Mouse (Mus musculus) CH12.LX (cell line): ENCODE measurements around the gene Agmo. TPM values are rescaled to one million over a fixed set of nuclear protein-coding genes. Genes with fewer than 3 reads are reported as not detected.

Experiments used
- DNase-seq: peaks from one replicate; pipeline ENCODE4 v3.0.0-alpha.2; 2013; ENCODE audit errors: extremely low read depth
- H3K27ac ChIP-seq: 2 replicates; pipeline ENCODE4 v1.5.1; 2012; ENCODE audit warnings: low read depth, mild to moderate bottlenecking, control low read depth, moderate library complexity; ENCODE audit not compliant: insufficient read depth
- H3K27me3 ChIP-seq: replicated peaks from 2 replicates; pipeline ENCODE3; 2012; ENCODE audit warnings: inconsistent platforms
- H3K36me3 ChIP-seq, 2 experiments: replicated peaks in 1 of 2; 2 replicates each; pipeline versions ENCODE3 to v1.6.1; 2012; ENCODE audit warnings: inconsistent platforms in 1 of 2, low read length in 1 of 2, mild to moderate bottlenecking in 1 of 2, mixed read lengths in 1 of 2, moderate library complexity in 1 of 2; ENCODE audit not compliant: control insufficient read depth in 1 of 2, insufficient read depth in 1 of 2
- H3K4me1 ChIP-seq, 2 experiments: 2 replicates each; pipeline ENCODE4 v1.6.1; 2012; ENCODE audit warnings: inconsistent platforms in 1 of 2, moderate library complexity in 1 of 2; ENCODE audit not compliant: insufficient read depth in 2 of 2, control insufficient read depth in 1 of 2
- H3K4me2 ChIP-seq: 2 replicates; pipeline ENCODE4 v1.6.1; 2012; ENCODE audit warnings: low read depth, mild to moderate bottlenecking, control low read depth; ENCODE audit not compliant: poor library complexity, insufficient read depth, severe bottlenecking
- H3K4me3 ChIP-seq, 3 experiments: fragments of 150-350 bp in 1 of 3; sonication (generic) in 1 of 3; replicated peaks in 1 of 3; 2 replicates each; pipeline versions ENCODE3 to v1.5.1; 2011 to 2012; ENCODE audit warnings: low read depth in 2 of 3, low read length in 2 of 3, mild to moderate bottlenecking in 2 of 3, moderate library complexity in 2 of 3, control low read depth in 1 of 3, improper control_type of control experiment in 1 of 3, inconsistent platforms in 1 of 3, mixed read lengths in 1 of 3; ENCODE audit not compliant: poor library complexity in 1 of 3
- H3K79me2 ChIP-seq: replicated peaks from 2 replicates; pipeline ENCODE4 v1.6.1; 2012; ENCODE audit warnings: mild to moderate bottlenecking, moderate library complexity; ENCODE audit not compliant: control insufficient read depth, poor library complexity, insufficient read depth, severe bottlenecking; ENCODE audit errors: extremely low read depth
- H3K9ac ChIP-seq: 2 replicates; pipeline ENCODE4 v1.6.1; 2012; ENCODE audit warnings: low read depth, mild to moderate bottlenecking, control low read depth, moderate library complexity; ENCODE audit not compliant: insufficient read depth
- H3K9me3 ChIP-seq: replicated peaks from 2 replicates; pipeline ENCODE3; 2012; ENCODE audit warnings: low read length, inconsistent platforms, mixed read lengths
- BHLHE40 ChIP-seq: IDR thresholded peaks from 2 replicates; pipeline ENCODE4 v1.6.1; 2011; ENCODE audit warnings: mild to moderate bottlenecking, low read depth, low read length, improper control_type of control experiment
- CHD1 ChIP-seq: IDR thresholded peaks from 2 replicates; pipeline ENCODE4 v1.6.1; 2012; ENCODE audit warnings: low read depth, low read length, improper control_type of control experiment, inconsistent platforms
- CHD2 ChIP-seq: IDR thresholded peaks from 2 replicates; pipeline ENCODE4 v1.6.1; 2011; ENCODE audit warnings: low read length, improper control_type of control experiment
- ELF1 ChIP-seq: IDR thresholded peaks from 2 replicates; pipeline ENCODE4 v1.6.1; 2014; ENCODE audit warnings: low read depth, mild to moderate bottlenecking, inconsistent platforms, low read length, improper control_type of control experiment
- EP300 ChIP-seq: IDR thresholded peaks from 2 replicates; pipeline ENCODE4 v1.6.1; 2011; ENCODE audit warnings: low read length, improper control_type of control experiment
- ETS1 ChIP-seq: conservative IDR thresholded peaks from 2 replicates; pipeline ENCODE4 v1.6.1; 2012; ENCODE audit warnings: low read depth, mild to moderate bottlenecking, inconsistent platforms, low read length, improper control_type of control experiment, moderate library complexity
- GABPA ChIP-seq: IDR thresholded peaks from 2 replicates; pipeline ENCODE4 v1.6.1; 2012; ENCODE audit warnings: low read depth, low read length, improper control_type of control experiment, inconsistent platforms; ENCODE audit not compliant: insufficient replicate concordance
- JUN ChIP-seq: IDR thresholded peaks from 2 replicates; pipeline ENCODE4 v1.6.1; 2011; ENCODE audit warnings: low read depth, mild to moderate bottlenecking, low read length, improper control_type of control experiment, moderate library complexity; ENCODE audit not compliant: insufficient read depth
- JUND ChIP-seq: conservative IDR thresholded peaks from 2 replicates; pipeline ENCODE4 v1.6.1; 2011; ENCODE audit warnings: low read depth, low read length, improper control_type of control experiment
- MAX ChIP-seq: IDR thresholded peaks from 2 replicates; pipeline ENCODE4 v1.6.1; 2011; ENCODE audit warnings: low read length, improper control_type of control experiment
- MAZ ChIP-seq: IDR thresholded peaks from 2 replicates; pipeline ENCODE4 v1.6.1; 2012; ENCODE audit warnings: low read depth, mild to moderate bottlenecking, inconsistent platforms, low read length, improper control_type of control experiment, moderate library complexity
- MXI1 ChIP-seq: IDR thresholded peaks from 2 replicates; pipeline ENCODE4 v1.6.1; 2011; ENCODE audit warnings: mild to moderate bottlenecking, low read depth, low read length, improper control_type of control experiment
- NELFE ChIP-seq: IDR thresholded peaks from 2 replicates; pipeline ENCODE4 v1.6.1; 2011; ENCODE audit warnings: low read depth, low read length, improper control_type of control experiment
- NRF1 ChIP-seq: IDR thresholded peaks from 2 replicates; pipeline ENCODE4 v1.6.1; 2014; ENCODE audit warnings: low read depth, mild to moderate bottlenecking, inconsistent platforms, low read length, improper control_type of control experiment, moderate library complexity
- PAX5 ChIP-seq: IDR thresholded peaks from 2 replicates; pipeline ENCODE4 v1.6.1; 2012; ENCODE audit warnings: low read length, inconsistent platforms, mixed read lengths
- RCOR1 ChIP-seq: conservative IDR thresholded peaks from 2 replicates; pipeline ENCODE4 v1.6.1; 2012; ENCODE audit warnings: low read depth, mild to moderate bottlenecking, inconsistent platforms, low read length, improper control_type of control experiment
- SIN3A ChIP-seq: IDR thresholded peaks from 2 replicates; pipeline ENCODE4 v1.6.1; 2012; ENCODE audit warnings: low read length, improper control_type of control experiment, inconsistent platforms
- SMC3 ChIP-seq: IDR thresholded peaks from 2 replicates; pipeline ENCODE4 v1.6.1; 2011; ENCODE audit warnings: low read depth, low read length, improper control_type of control experiment
- TCF12 ChIP-seq: IDR thresholded peaks from 2 replicates; pipeline ENCODE4 v1.6.1; 2014; ENCODE audit warnings: low read depth, mild to moderate bottlenecking, inconsistent platforms, low read length, improper control_type of control experiment
- UBTF ChIP-seq: IDR thresholded peaks from 2 replicates; pipeline ENCODE4 v1.6.1; 2012; ENCODE audit warnings: low read depth, mild to moderate bottlenecking, inconsistent platforms, low read length, improper control_type of control experiment, moderate library complexity
- ZKSCAN1 ChIP-seq: IDR thresholded peaks from 2 replicates; pipeline ENCODE4 v1.6.1; 2012; ENCODE audit warnings: low read depth, inconsistent platforms, low read length, improper control_type of control experiment, borderline replicate concordance
- ZMIZ1 ChIP-seq: IDR thresholded peaks from 2 replicates; pipeline ENCODE4 v1.6.1; 2012; ENCODE audit warnings: low read depth, mild to moderate bottlenecking, inconsistent platforms, low read length, improper control_type of control experiment
- dilution Hi-C: fragments of 300-500 bp; cut with MboI; formaldehyde crosslinking; loops from 2 replicates; pipeline ENCODE4 v1.14.3; 2020; ENCODE audit warnings: low sequenced_read_pairs; ENCODE audit not compliant: extremely low pct_unique_long_range_greater_than_20kb, extremely low pct_ligation_motif_present
- in situ Hi-C: fragments of 300-500 bp; cut with MboI; formaldehyde crosslinking; loops from 3 replicates; pipeline ENCODE4 v1.14.3; 2019; ENCODE audit warnings: low sequenced_read_pairs, low pct_ligation_motif_present, low pct_unique_long_range_greater_than_20kb, mixed read lengths
- polyA plus RNA-seq: library from polyadenylated mRNA; unstranded; fragments of >175 nt; gene quantifications from 2 replicates; pipeline ENCODE4 v1.2.1, GENCODE M21; 2012; ENCODE audit warnings: low read depth; ENCODE audit not compliant: insufficient read length
- total RNA-seq, 2 experiments: library from RNA; depleted of rRNA; stranded (reverse); fragments of 300-350 nt in 1 of 2; fragments of >200 nt in 1 of 2; gene quantifications; 2 replicates each; pipeline ENCODE4 v1.2.3; 2012 to 2014

Agmo gene
- total and polyA plus RNA-seq, 3 experiments, result 0.21 to 0.89 (median 0.61) TPM

- in situ Hi-C loops, result no loop called here
- Histone ChIP-seq H3K4me2 (no peak overlapping the region), H3K9me3 (no peaks in the 10 kb centered on the region), H3K9ac (no peak overlapping the region), H3K27ac (no peak overlapping the region), H3K4me3 (no peak overlapping the region), H3K27me3 (no peaks in the 10 kb centered on the region), H3K4me1 (no peaks in the 10 kb centered on the region)
- dilution Hi-C loops, result no loop called here
- no peak for DNase-seq
- TF ChIP-seq SIN3A (no peak), NRF1 (no peak), CHD1 (no peak), MAZ (no peak), SMC3 (no peak), ZMIZ1 (no peak), GABPA (no peak)
- TF ChIP-seq, all 38 proteins: peak for 0
- no peaks in the 10 kb centered on the region for H3K79me2 ChIP-seq
- H3K36me3 ChIP-seq, result no peaks in the 10 kb centered on the region
Observed at GRCm38 (mm10) chr12:37524662-37525061, 283.2 kb downstream of the Agmo start.

GRCm38 (mm10) chr12:37540994-37541393 lies 299.6 kb downstream of the Agmo start:
- Histone ChIP-seq H3K79me2 (no peaks in the 10 kb centered on the region), H3K4me3 (no peak overlapping the region), H3K36me3 (no peaks in the 10 kb centered on the region), H3K9me3 (no peaks in the 10 kb centered on the region), H3K9ac (no peak overlapping the region), H3K4me1 (no peaks in the 10 kb centered on the region), H3K27me3 (no peaks in the 10 kb centered on the region), H3K27ac (no peak overlapping the region), H3K4me2 (no peak overlapping the region)
- TF ChIP-seq MAX (no peak), SMC3 (no peak), ZKSCAN1 (no peak), MXI1 (no peak), RCOR1 (no peak), ETS1 (no peak), JUN (no peak), NELFE (no peak), CHD1 (no peak), EP300 (no peak), JUND (no peak), GABPA (no peak), UBTF (no peak), TCF12 (no peak), CHD2 (no peak), ELF1 (no peak), PAX5 (no peak), BHLHE40 (no peak)
- DNase-seq, result no peak
- in situ Hi-C loops, result no loop called here
- dilution Hi-C loops, result no loop called here
